Mouse (Mus musculus): ENCODE measurements around the gene Xrcc4. TPM values are rescaled to one million over a fixed set of nuclear protein-coding genes. Genes with fewer than 3 reads are reported as not detected.
A peak's percentile ranks its signal among the peaks of the same experiment; 100 is the strongest.

Gene Xrcc4
- total RNA-seq, 1 experiment, result 11.5 TPM

GRCm38 (mm10) chr13:89834485-89834884, 254.9 kb downstream of the Xrcc4 start:
- Histone ChIP-seq H3K4me1 (ENCODE audit: control insufficient read depth in 2 of 2, insufficient read depth in 2 of 2, low read length in 2 of 2, poor library complexity in 1 of 2) (no peaks in the 10 kb centered on the region), H3K36me3 (ENCODE audit: control insufficient read depth, insufficient read depth, low read length, poor library complexity, severe bottlenecking) (no peaks in the 10 kb centered on the region), H3K9ac (ENCODE audit: insufficient read depth, low read depth, low read length, poor library complexity, severe bottlenecking) (no peak overlapping the region), H3K9me3 (ENCODE audit: control insufficient read depth, insufficient read depth, low read depth, low read length) (no peaks in the 10 kb centered on the region), H3K27ac (ENCODE audit: insufficient read depth, low read depth, low read length, poor library complexity, severe bottlenecking) (no peak overlapping the region), H3K4me3 (ENCODE audit: insufficient read depth in 1 of 2, low read depth in 1 of 2, low read length in 2 of 2, poor library complexity in 1 of 2, severe bottlenecking in 1 of 2) (no peak overlapping the region)
- DNase-seq (ENCODE audit: low read depth, low spot score), result no peak
- TF ChIP-seq ZC3H11A (IDR thresholded peaks at IDR 0.05; ENCODE audit: borderline replicate concordance, low read depth, low read length) (no peak), HCFC1 (IDR thresholded peaks at IDR 0.05; ENCODE audit: borderline replicate concordance, insufficient read depth, low read length) (no peak), MAFK (IDR thresholded peaks at IDR 0.05; ENCODE audit: insufficient read depth, low read depth, low read length) (no peak), CHD2 (IDR thresholded peaks at IDR 0.05; ENCODE audit: low read depth, low read length) (no peak)
- in situ Hi-C loops (cut with MboI; ENCODE audit: low sequenced_read_pairs in 2 of 2, unreplicated experiment in 2 of 2), result no loop called here

- H3K36me3 ChIP-seq (ENCODE audit: control insufficient read depth, insufficient read depth, low read length, poor library complexity, severe bottlenecking), result no peaks in the 10 kb centered on the region
- no peak overlapping the region for H3K4me3 ChIP-seq (ENCODE audit: insufficient read depth in 1 of 2, low read depth in 1 of 2, low read length in 2 of 2, poor library complexity in 1 of 2, severe bottlenecking in 1 of 2)
- TF ChIP-seq CHD2 (IDR thresholded peaks at IDR 0.05; ENCODE audit: low read depth, low read length) (no peak), MAFK (IDR thresholded peaks at IDR 0.05; ENCODE audit: insufficient read depth, low read depth, low read length) (no peak), ZC3H11A (IDR thresholded peaks at IDR 0.05; ENCODE audit: borderline replicate concordance, low read depth, low read length) (no peak), ZNF384 (IDR thresholded peaks at IDR 0.05; ENCODE audit: low read depth, low read length) (no peak), HCFC1 (IDR thresholded peaks at IDR 0.05; ENCODE audit: borderline replicate concordance, insufficient read depth, low read length) (no peak)
- in situ Hi-C loops (cut with MboI; ENCODE audit: low sequenced_read_pairs in 2 of 2, unreplicated experiment in 2 of 2), result no loop called here
- DNase-seq (ENCODE audit: low read depth, low spot score), result no peak
- peaks cover 0 to under 1% of the 10 kb centered on the region in 2 experiments; a peak in 1 of 4 replicates for H3K4me1 ChIP-seq (ENCODE audit: control insufficient read depth in 2 of 2, insufficient read depth in 2 of 2, low read length in 2 of 2, poor library complexity in 1 of 2)
- no peak overlapping the region for H3K27ac ChIP-seq (ENCODE audit: insufficient read depth, low read depth, low read length, poor library complexity, severe bottlenecking)
- H3K9ac ChIP-seq (ENCODE audit: insufficient read depth, low read depth, low read length, poor library complexity, severe bottlenecking), result no peak overlapping the region
- no peaks in the 10 kb centered on the region for H3K9me3 ChIP-seq (ENCODE audit: control insufficient read depth, insufficient read depth, low read depth, low read length)
Measured at GRCm38 (mm10) chr13:89833053-89833670, 256.2 kb downstream of the Xrcc4 start.

- in situ Hi-C loops (cut with MboI; ENCODE audit: low sequenced_read_pairs in 2 of 2, unreplicated experiment in 2 of 2), result no loop called here
- peak; percentile 47 for DNase-seq (ENCODE audit: low read depth, low spot score)
- peaks cover 0 to 2% of the 10 kb centered on the region in 2 experiments; a peak in 1 of 4 replicates for H3K4me1 ChIP-seq (ENCODE audit: control insufficient read depth in 2 of 2, insufficient read depth in 2 of 2, low read length in 2 of 2, poor library complexity in 1 of 2)
- H3K27ac ChIP-seq (ENCODE audit: insufficient read depth, low read depth, low read length, poor library complexity, severe bottlenecking), result no peak overlapping the region
- TF ChIP-seq ZC3H11A (IDR thresholded peaks at IDR 0.05; ENCODE audit: borderline replicate concordance, low read depth, low read length) (no peak), MAFK (IDR thresholded peaks at IDR 0.05; ENCODE audit: insufficient read depth, low read depth, low read length) (no peak)
- no peak overlapping the region for H3K9ac ChIP-seq (ENCODE audit: insufficient read depth, low read depth, low read length, poor library complexity, severe bottlenecking)
- H3K36me3 ChIP-seq (ENCODE audit: control insufficient read depth, insufficient read depth, low read length, poor library complexity, severe bottlenecking), result no peaks in the 10 kb centered on the region
- no peak overlapping the region for H3K4me3 ChIP-seq (ENCODE audit: insufficient read depth in 1 of 2, low read depth in 1 of 2, low read length in 2 of 2, poor library complexity in 1 of 2, severe bottlenecking in 1 of 2)
- H3K9me3 ChIP-seq (ENCODE audit: control insufficient read depth, insufficient read depth, low read depth, low read length), result no peaks in the 10 kb centered on the region
Measured at GRCm38 (mm10) chr13:89828429-89828970, 260.9 kb downstream of the Xrcc4 start.

- in situ Hi-C loops (cut with MboI; ENCODE audit: low sequenced_read_pairs in 2 of 2, unreplicated experiment in 2 of 2), result no loop called here
- Histone ChIP-seq H3K4me3 (ENCODE audit: insufficient read depth in 1 of 2, low read depth in 1 of 2, low read length in 2 of 2, poor library complexity in 1 of 2, severe bottlenecking in 1 of 2) (no peak overlapping the region), H3K9me3 (ENCODE audit: control insufficient read depth, insufficient read depth, low read depth, low read length) (no peaks in the 10 kb centered on the region), H3K4me1 (ENCODE audit: control insufficient read depth in 2 of 2, insufficient read depth in 2 of 2, low read length in 2 of 2, poor library complexity in 1 of 2) (peaks cover 0 to 2% of the 10 kb centered on the region in 2 experiments; a peak in 1 of 4 replicates), H3K9ac (ENCODE audit: insufficient read depth, low read depth, low read length, poor library complexity, severe bottlenecking) (no peak overlapping the region), H3K27ac (ENCODE audit: insufficient read depth, low read depth, low read length, poor library complexity, severe bottlenecking) (no peak overlapping the region), H3K36me3 (ENCODE audit: control insufficient read depth, insufficient read depth, low read length, poor library complexity, severe bottlenecking) (no peaks in the 10 kb centered on the region)
- TF ChIP-seq ZC3H11A (IDR thresholded peaks at IDR 0.05; ENCODE audit: borderline replicate concordance, low read depth, low read length), result no peak
- no peak for DNase-seq (ENCODE audit: low read depth, low spot score)
Measured at GRCm38 (mm10) chr13:89827838-89828237, 261.6 kb downstream of the Xrcc4 start.

GRCm38 (mm10) chr13:89814543-89814942, 274.9 kb downstream of the Xrcc4 start:
- Histone ChIP-seq H3K27ac (ENCODE audit: insufficient read depth, low read depth, low read length, poor library complexity, severe bottlenecking) (no peak overlapping the region), H3K9me3 (ENCODE audit: control insufficient read depth, insufficient read depth, low read depth, low read length) (no peaks in the 10 kb centered on the region), H3K4me3 (ENCODE audit: insufficient read depth in 1 of 2, low read depth in 1 of 2, low read length in 2 of 2, poor library complexity in 1 of 2, severe bottlenecking in 1 of 2) (no peak overlapping the region), H3K36me3 (ENCODE audit: control insufficient read depth, insufficient read depth, low read length, poor library complexity, severe bottlenecking) (no peaks in the 10 kb centered on the region), H3K4me1 (ENCODE audit: control insufficient read depth in 2 of 2, insufficient read depth in 2 of 2, low read length in 2 of 2, poor library complexity in 1 of 2) (no peaks in the 10 kb centered on the region), H3K9ac (ENCODE audit: insufficient read depth, low read depth, low read length, poor library complexity, severe bottlenecking) (no peak overlapping the region)
- in situ Hi-C loops (cut with MboI; ENCODE audit: low sequenced_read_pairs in 2 of 2, unreplicated experiment in 2 of 2), result no loop called here
- no peak for DNase-seq (ENCODE audit: low read depth, low spot score)
- TF ChIP-seq HCFC1 (IDR thresholded peaks at IDR 0.05; ENCODE audit: borderline replicate concordance, insufficient read depth, low read length) (no peak), CHD2 (IDR thresholded peaks at IDR 0.05; ENCODE audit: low read depth, low read length) (no peak), ZC3H11A (IDR thresholded peaks at IDR 0.05; ENCODE audit: borderline replicate concordance, low read depth, low read length) (no peak), MAFK (IDR thresholded peaks at IDR 0.05; ENCODE audit: insufficient read depth, low read depth, low read length) (no peak), ZNF384 (IDR thresholded peaks at IDR 0.05; ENCODE audit: low read depth, low read length) (no peak)

Data from ES-E14 (cell line).